Mouse (Mus musculus) right cerebral cortex, adult 2 months (tissue): ENCODE results near the gene Rnft1.
"Not testable (repeated sequence)": the region's sequence is repeated elsewhere in the genome, so short reads cannot be mapped to it uniquely, and the experiment has no call there.

ENCODE experiments used
- DNase-seq, 2 experiments: peaks; one replicate each; pipeline ENCODE4 v3.0.0; 2021 to 2022; ENCODE audit warnings: low spot score in 2 of 2

Rnft1 gene

GRCm38 (mm10) chr11:86517229-86517628 is 32.8 kb downstream of the Rnft1 start:
- no peak for DNase-seq

- DNase-seq = no peak
These were observed 35.3 kb downstream of the Rnft1 start for GRCm38 (mm10) chr11:86519751-86520150.

DNA sequence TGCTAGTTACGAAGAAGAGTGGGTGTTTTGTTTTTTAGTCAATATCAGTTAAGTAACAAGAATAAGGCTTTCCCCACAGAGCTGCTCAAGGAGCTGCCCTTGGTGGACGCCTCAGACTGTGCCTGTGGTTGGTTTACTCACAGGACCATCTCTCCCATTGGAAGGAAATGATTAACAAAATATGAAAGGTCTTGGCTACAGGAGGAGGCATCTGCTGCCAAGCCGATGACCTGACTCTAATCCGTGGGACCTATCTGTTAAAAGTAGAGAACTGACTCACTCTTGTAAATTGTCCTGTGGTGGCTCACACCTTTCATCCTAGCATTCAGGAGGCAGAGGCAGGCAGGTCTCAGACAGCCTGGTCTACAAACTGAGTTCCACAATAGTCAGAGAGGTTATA is 43.1 kb downstream of the Rnft1 start:
- DNase-seq = no peak

- DNase-seq = peak; percentile 11 to 24
These were observed 48.4 kb downstream of the Rnft1 start for GRCm38 (mm10) chr11:86532834-86533233.

DNA sequence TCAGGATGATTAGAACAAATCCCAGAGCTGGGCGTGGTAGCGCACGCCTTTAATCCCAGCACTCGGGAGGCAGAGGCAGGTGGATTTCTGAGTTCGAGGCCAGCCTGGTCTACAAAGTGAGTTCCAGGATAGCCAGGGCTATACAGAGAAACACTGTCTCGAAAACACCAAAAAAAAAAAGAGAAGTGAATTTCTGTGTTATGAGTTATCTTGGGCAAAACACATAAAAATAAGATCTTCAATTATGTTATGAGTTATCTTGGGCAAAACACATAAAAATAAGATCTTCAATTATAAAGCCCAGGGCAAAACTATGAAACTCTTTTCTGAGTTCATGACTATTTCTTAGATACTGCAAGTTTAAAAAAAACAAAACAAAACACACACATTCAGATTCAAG is 48.8 kb downstream of the Rnft1 start:
- not testable (repeated sequence) for DNase-seq

GRCm38 (mm10) chr11:86534201-86534910 is 49.9 kb downstream of the Rnft1 start:
- no peak for DNase-seq

DNA sequence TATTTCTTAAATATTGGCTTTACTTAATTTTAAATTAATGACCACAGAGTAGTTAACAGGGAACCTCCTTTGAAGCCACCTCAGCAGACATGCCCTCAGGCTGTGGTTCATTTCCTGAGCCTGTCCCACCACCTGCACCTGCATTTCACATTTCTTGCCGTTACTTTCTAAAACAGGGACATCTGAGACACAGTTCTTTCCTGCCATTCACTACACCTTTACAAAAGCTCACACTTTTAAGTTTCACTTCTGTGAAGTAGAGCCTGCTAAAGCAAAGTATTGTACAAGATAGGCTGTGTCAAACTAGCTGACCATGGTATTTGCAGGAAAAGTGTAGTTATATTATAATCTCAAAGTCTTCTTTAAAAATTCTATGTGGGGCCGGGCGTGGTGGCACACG is 54.3 kb downstream of the Rnft1 start:
- no peak for DNase-seq

- DNase-seq = no peak
These were observed 55.4 kb downstream of the Rnft1 start for GRCm38 (mm10) chr11:86539716-86540475.

- DNase-seq = no peak
These were observed 56.0 kb downstream of the Rnft1 start for GRCm38 (mm10) chr11:86540476-86540845.

DNA sequence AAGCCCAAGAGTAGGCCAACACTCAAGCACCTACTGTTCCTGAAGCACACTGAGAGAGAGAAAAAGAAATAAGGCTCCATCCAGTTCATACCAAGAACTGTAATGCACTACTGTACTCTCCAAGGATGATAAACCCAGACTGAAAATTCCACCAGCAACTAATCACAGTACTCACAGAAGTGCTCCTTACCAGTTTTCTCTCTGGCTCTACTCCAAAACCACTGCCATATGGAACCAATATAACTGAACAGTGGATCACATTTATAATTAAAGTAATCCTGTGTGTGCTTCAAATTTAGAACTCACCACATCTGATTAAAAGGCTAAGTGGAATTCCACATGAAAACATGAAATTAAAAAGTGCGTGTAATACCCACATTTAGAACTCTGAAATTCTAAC is 58.4 kb downstream of the Rnft1 start:
- no peak for DNase-seq

GRCm38 (mm10) chr11:86543960-86544638 is 59.6 kb downstream of the Rnft1 start:
- peak; percentile 19 to 23 for DNase-seq

GRCm38 (mm10) chr11:86544639-86545299 is 60.3 kb downstream of the Rnft1 start, which contains the start of the genes Rps6kb1 and Tubd1:
Gene Rps6kb1 (minus strand): TSS chr11:86544805.
Gene Tubd1 (plus strand): TSS chr11:86544991.
- DNase-seq = peak; percentile 99 to 100

DNA sequence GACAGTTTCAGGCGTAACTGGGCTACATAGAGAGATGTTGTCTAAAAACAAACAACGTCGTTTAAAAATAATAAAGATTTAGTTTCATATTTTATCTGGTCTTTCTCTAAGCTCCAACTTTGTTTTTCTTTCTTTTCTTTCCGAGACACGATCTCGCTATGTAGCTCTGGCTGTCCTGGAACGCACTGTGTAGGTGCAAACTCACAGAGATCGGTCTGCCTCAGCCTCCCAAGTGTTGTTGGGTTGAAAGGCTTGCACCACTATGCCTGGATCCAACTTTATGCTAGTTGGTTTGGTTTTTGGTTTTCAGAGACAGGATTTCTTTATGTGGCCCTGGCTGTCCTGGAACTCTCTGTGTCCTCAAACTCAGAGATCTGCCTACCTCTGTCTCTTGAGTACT is 61.1 kb downstream of the Rnft1 start:
- DNase-seq = no peak

DNA sequence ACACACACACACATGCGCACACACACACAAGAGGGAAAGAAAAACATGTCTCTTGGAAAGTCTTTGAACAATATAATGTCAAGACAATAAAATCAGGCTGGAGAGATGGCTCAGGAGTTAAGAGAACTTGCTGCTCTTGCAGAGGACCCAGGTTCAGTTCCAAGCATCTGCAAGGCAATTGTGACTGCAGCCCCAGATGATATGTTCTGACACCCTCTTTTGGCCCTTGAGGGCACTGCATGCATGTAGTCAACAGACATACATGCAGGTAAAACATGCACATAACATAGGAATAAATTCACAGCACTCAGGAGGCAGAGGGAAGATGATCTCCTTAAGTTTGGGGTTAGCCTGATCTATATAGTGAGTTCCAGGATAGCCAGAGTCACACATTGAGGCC is 63.0 kb downstream of the Rnft1 start:
- DNase-seq = no peak
